Mouse (Mus musculus) olfactory bulb, adult 2 months (tissue): ENCODE measurements at regions not wholly inside any gene's neighbourhood (a gene's known extent, or its start where the extent isn't known, plus 50 kb on each side); places are given as distances from the start of the nearest gene placed in this dataset.

Source experiments
- CTCF ChIP-seq: fragments of 200-500 bp; IDR thresholded peaks from 2 replicates; pipeline ENCODE4 v1.5.1; 2012; ENCODE audit warnings: low read depth, mild to moderate bottlenecking, low read length, moderate library complexity; ENCODE audit not compliant: insufficient read depth
- POLR2A ChIP-seq: fragments of 200-500 bp; IDR thresholded peaks from 2 replicates; pipeline ENCODE4 v1.6.1; 2012; ENCODE audit warnings: mild to moderate bottlenecking, low read depth, low read length, moderate library complexity; ENCODE audit not compliant: insufficient read depth

DNA sequence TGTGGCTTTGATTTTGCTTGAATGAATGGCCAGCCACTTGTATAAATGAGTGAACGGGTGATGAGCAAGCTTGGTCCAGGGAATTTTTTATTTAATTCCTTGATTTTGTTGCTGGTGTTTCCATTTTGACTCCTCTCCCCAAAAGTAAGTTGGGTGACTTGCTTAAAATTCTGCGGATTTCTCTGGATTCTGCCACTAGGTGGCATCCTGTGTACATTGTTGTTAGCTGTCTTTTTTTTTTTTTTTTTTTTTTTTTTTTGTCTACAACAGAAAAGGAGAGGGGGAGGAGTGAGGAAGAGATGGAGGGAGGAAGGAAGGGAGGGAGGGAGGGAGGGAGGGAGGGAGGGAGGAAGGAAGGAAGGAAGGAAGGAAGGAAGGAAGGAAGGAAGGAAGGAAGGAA, 91.5 kb upstream of the Zfp746 start:
- TF ChIP-seq CTCF (no peak), POLR2A (no peak)
